Mouse (Mus musculus): ENCODE data around the gene Kpna6. TPM values are rescaled to one million over a fixed set of nuclear protein-coding genes. Genes with fewer than 3 reads are reported as not detected.
A peak's percentile ranks its signal among the peaks of the same experiment; 100 is the strongest.

Gene Kpna6
- polyA plus RNA-seq, 1 experiment from 2014 or later, result 13.1 TPM

DNA sequence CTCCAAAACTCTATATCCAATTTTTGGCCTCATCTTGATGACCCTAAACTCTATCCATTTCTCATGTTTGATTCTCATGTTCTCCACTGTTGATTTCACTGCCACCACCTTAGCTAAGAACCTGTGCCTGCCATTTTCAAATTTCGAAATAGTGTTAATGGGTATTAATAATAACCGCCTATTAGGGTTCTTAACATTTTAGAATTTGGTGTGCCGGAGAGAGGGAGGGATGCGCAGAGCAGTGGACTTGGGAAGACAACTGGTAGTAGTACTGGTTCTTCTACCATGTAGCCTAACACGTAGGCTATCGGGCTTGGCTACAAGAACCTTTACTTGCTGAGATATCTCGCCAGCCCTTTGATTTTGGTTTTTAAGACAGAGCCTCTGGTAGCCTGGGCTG is 24.6 kb upstream of the Kpna6 start:
- ATAC-seq (ENCODE audit: insufficient number of reproducible peaks, low FRiP score, low TSS enrichment, low read depth) (no peak), DNase-seq (ENCODE audit: low spot score) (peak; percentile 27)
- H3K4me3 ChIP-seq (ENCODE audit: low read depth, low read length), result peak overlapping the region; percentile 66
- 88% methylated on average over 7 of the region's 7 CpGs for WGBS
- H3K27me3 ChIP-seq (ENCODE audit: control insufficient read depth, insufficient read depth, low read length), result no peaks in the 10 kb centered on the region
- H3K9me3 ChIP-seq (ENCODE audit: control insufficient read depth, low read length), result no peaks in the 10 kb centered on the region
- peak overlapping the region; percentile 55; the same call in 1 of the 2 replicates for H3K4me2 ChIP-seq (ENCODE audit: low read depth, severe bottlenecking)
- peaks cover 4% of the 10 kb centered on the region for H3K36me3 ChIP-seq (ENCODE audit: control insufficient read depth, insufficient read depth, low read length)
- peak overlapping the region; percentile 87 for H3K27ac ChIP-seq (replicated peaks; ENCODE audit: low read depth, low read length)
- peaks cover 10% of the 10 kb centered on the region for H3K4me1 ChIP-seq (ENCODE audit: control insufficient read depth, insufficient read depth, low read length)
- H3K9ac ChIP-seq (ENCODE audit: low read length), result peak overlapping the region; percentile 81

DNA sequence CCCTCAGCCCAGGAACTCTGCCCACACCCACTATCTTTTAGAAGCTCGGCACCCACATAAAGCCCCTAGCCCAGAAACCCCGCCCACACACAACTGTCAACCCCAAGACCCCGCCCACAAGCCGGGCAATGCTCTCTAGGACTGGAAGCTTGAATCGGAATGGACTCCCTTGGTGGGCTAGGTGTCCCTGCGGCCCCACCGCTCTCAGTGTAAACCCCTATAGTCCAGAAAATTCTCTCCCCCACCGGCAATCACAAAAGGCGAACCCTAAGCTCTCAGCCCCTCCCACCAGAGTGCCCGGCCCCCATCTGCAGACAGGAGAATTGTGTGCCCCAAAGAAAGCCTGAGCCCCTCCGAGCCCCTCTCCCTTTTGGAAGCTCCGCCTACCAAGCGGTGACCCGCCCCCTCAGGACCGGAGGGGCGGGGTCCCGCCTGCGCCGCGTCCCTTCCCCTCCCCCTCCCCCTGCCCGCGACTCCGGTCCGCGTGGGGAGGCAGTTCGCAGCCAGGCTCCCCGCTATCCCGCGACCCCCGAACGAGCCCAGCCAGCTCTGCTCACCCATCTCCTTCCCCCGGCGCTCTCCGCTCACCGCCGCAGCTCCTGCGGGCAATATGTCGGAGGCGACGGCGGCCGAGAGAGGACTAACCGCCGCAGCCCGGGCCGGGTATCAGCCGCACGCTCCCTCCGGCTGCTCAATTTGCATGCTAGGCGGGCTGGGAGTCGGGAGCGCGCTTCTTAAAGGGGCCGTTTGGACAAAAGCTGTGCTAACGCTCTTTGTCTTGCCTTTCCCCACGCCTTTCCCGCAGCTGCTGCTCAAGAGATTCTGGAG is 23.8 kb upstream of the Kpna6 start, which contains the start of gene Tmem39b:
Gene Tmem39b, minus strand, starts transcription at position 681 of the 828 bp plus-strand sequence.
- Histone ChIP-seq H3K4me1 (ENCODE audit: control insufficient read depth, insufficient read depth, low read length) (peaks cover 8% of the 10 kb centered on the region), H3K27ac (replicated peaks; ENCODE audit: low read depth, low read length) (peak within 1 kb of the TSS; percentile 87), H3K27me3 (ENCODE audit: control insufficient read depth, insufficient read depth, low read length) (no peaks in the 10 kb centered on the region), H3K9ac (ENCODE audit: low read length) (peak within 1 kb of the TSS; percentile 81), H3K9me3 (ENCODE audit: control insufficient read depth, low read length) (no peaks in the 10 kb centered on the region), H3K4me3 (ENCODE audit: low read depth, low read length) (peak within 1 kb of the TSS; percentile 66), H3K4me2 (ENCODE audit: low read depth, severe bottlenecking) (peak within 1 kb of the TSS; percentile 55), H3K36me3 (ENCODE audit: control insufficient read depth, insufficient read depth, low read length) (peaks cover 7% of the 10 kb centered on the region)
- ATAC-seq (ENCODE audit: insufficient number of reproducible peaks, low FRiP score, low TSS enrichment, low read depth) (peak; percentile 84), DNase-seq (ENCODE audit: low spot score) (peak; percentile 96)
- under 1% methylated on average over 38 of the region's 57 CpGs for WGBS

DNA sequence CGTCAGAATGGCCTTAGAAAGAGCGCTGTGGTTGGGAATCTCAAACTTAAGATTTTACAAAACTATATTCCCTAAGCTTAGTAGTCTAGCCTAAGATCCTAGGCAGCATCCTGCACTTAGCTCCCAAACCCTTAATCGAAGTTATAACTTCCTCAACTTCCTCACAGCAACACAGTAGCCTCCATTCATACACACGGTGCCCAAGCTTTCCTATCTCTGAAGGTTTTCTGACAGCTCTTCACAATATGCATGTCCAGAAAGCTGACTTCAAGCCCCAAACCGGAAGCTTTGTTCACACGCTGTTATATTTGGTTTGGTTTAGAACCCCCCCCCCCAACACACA is 23.2 kb upstream of the Kpna6 start:
- no peak for DNase-seq (ENCODE audit: low spot score)
- 25% methylated on average over 6 of the region's 6 CpGs for WGBS

DNA sequence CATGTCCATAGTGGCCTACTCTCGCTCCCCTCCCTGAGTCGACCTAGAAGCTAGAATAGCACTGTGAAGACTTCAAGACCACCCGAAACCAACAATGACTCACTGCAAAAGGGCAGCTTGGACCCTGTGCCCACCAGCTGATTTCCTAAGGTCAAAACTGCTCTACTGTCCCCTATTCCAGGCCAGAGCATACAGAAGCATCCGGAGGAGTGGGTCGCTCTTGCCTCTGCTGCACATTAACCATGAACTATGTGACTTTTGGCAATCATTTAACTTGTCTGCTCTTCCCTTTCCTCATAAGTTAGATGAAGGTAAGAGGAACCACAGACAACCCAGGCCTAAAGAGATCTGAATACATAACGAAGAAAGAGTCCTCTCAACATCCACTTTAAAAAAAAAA is 12.0 kb upstream of the Kpna6 start:
- DNase-seq (ENCODE audit: low spot score) (no peak), ATAC-seq (ENCODE audit: insufficient number of reproducible peaks, low FRiP score, low TSS enrichment, low read depth) (no peak)
- peaks cover 14% of the 10 kb centered on the region for H3K36me3 ChIP-seq (ENCODE audit: control insufficient read depth, insufficient read depth, low read length)
- no peak overlapping the region for H3K9ac ChIP-seq (ENCODE audit: low read length)
- H3K4me3 ChIP-seq (ENCODE audit: low read depth, low read length), result no peak overlapping the region
- H3K27me3 ChIP-seq (ENCODE audit: control insufficient read depth, insufficient read depth, low read length), result no peaks in the 10 kb centered on the region
- no peak overlapping the region for H3K4me2 ChIP-seq (ENCODE audit: low read depth, severe bottlenecking)
- H3K9me3 ChIP-seq (ENCODE audit: control insufficient read depth, low read length), result no peaks in the 10 kb centered on the region
- 96% methylated on average over 6 of the region's 6 CpGs for WGBS
- no peaks in the 10 kb centered on the region for H3K4me1 ChIP-seq (ENCODE audit: control insufficient read depth, insufficient read depth, low read length)
- no peak overlapping the region for H3K27ac ChIP-seq (replicated peaks; ENCODE audit: low read depth, low read length)

More for the DNA sequence above, 23.2 kb upstream of the Kpna6 start:
- peaks cover 8% of the 10 kb centered on the region for H3K4me1 ChIP-seq (ENCODE audit: control insufficient read depth, insufficient read depth, low read length)
- H3K36me3 ChIP-seq (ENCODE audit: control insufficient read depth, insufficient read depth, low read length), result peaks cover 10% of the 10 kb centered on the region
- H3K4me3 ChIP-seq (ENCODE audit: low read depth, low read length), result peak overlapping the region; percentile 66
- H3K9ac ChIP-seq (ENCODE audit: low read length), result no peak overlapping the region; the same call in 1 of the 2 replicates
- no peaks in the 10 kb centered on the region for H3K9me3 ChIP-seq (ENCODE audit: control insufficient read depth, low read length)
- H3K27me3 ChIP-seq (ENCODE audit: control insufficient read depth, insufficient read depth, low read length), result no peaks in the 10 kb centered on the region
- no peak overlapping the region for H3K27ac ChIP-seq (replicated peaks; ENCODE audit: low read depth, low read length)
- no peak for ATAC-seq (ENCODE audit: insufficient number of reproducible peaks, low FRiP score, low TSS enrichment, low read depth)
- peak overlapping the region; percentile 55 for H3K4me2 ChIP-seq (ENCODE audit: low read depth, severe bottlenecking)

DNA sequence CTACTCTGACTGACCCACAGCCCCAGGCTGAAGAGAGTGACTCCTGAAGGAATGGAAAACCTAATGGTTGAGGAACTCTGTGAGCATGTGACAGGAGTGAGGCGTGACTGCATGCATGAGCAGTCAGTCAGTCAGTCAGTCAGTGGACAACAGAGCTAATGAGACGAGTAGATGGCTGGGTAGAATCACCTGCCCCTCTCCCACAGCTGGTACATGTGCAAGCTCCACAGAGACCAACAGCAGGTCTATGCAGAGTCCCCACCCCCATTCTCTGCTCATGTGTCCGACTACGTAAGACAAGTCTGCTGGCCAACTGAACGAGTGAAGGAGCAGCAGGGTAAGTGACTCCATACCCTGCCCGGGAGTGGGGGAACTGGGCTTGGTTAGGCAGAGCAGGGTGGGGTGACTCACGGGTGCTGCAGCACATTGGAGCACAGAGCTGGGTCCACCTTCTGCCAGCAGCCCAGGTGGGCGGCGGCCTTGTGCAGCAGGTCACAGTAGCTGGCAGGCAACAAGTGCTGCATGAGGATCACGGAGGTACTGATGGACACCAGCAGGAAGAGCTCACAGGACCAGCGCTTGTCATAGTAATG is 11.4 kb upstream of the Kpna6 start:
- ATAC-seq (ENCODE audit: insufficient number of reproducible peaks, low FRiP score, low TSS enrichment, low read depth) (no peak), DNase-seq (ENCODE audit: low spot score) (no peak)
- Histone ChIP-seq H3K9me3 (ENCODE audit: control insufficient read depth, low read length) (no peaks in the 10 kb centered on the region), H3K9ac (ENCODE audit: low read length) (no peak overlapping the region), H3K36me3 (ENCODE audit: control insufficient read depth, insufficient read depth, low read length) (peaks cover 12% of the 10 kb centered on the region), H3K4me3 (ENCODE audit: low read depth, low read length) (no peak overlapping the region), H3K27me3 (ENCODE audit: control insufficient read depth, insufficient read depth, low read length) (no peaks in the 10 kb centered on the region), H3K27ac (replicated peaks; ENCODE audit: low read depth, low read length) (no peak overlapping the region), H3K4me1 (ENCODE audit: control insufficient read depth, insufficient read depth, low read length) (no peaks in the 10 kb centered on the region), H3K4me2 (ENCODE audit: low read depth, severe bottlenecking) (no peak overlapping the region)
- 93% methylated on average over 11 of the region's 11 CpGs for WGBS

DNA sequence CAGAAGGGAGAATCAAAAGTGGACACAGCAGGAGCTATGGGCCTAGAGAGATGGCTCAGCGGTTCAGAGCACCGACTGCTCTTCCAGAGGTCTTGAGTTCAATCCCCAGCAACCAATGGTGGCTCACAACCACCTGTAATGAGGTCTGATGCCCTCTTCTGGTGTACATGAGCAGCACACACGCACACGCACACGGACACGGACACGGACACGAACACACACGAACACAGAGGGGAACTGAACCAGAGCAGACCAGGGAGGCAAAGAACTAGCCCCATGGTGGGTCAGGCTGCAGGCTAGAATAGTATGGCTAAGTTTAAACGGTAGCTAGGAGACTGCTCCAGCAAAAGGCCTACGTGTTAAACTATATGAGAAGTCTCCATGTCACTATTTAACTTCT is 9.3 kb upstream of the Kpna6 start:
- 94% methylated on average over 11 of the region's 11 CpGs for WGBS
- ATAC-seq (ENCODE audit: insufficient number of reproducible peaks, low FRiP score, low TSS enrichment, low read depth), result no peak
- no peaks in the 10 kb centered on the region for H3K9me3 ChIP-seq (ENCODE audit: control insufficient read depth, low read length)
- no peak overlapping the region for H3K4me3 ChIP-seq (ENCODE audit: low read depth, low read length)
- no peak overlapping the region for H3K9ac ChIP-seq (ENCODE audit: low read length)
- peaks cover 13% of the 10 kb centered on the region for H3K36me3 ChIP-seq (ENCODE audit: control insufficient read depth, insufficient read depth, low read length)
- no peak for DNase-seq (ENCODE audit: low spot score)
- H3K27me3 ChIP-seq (ENCODE audit: control insufficient read depth, insufficient read depth, low read length), result no peaks in the 10 kb centered on the region
- no peaks in the 10 kb centered on the region for H3K4me1 ChIP-seq (ENCODE audit: control insufficient read depth, insufficient read depth, low read length)
- H3K4me2 ChIP-seq (ENCODE audit: low read depth, severe bottlenecking), result no peak overlapping the region
- H3K27ac ChIP-seq (replicated peaks; ENCODE audit: low read depth, low read length), result no peak overlapping the region

DNA sequence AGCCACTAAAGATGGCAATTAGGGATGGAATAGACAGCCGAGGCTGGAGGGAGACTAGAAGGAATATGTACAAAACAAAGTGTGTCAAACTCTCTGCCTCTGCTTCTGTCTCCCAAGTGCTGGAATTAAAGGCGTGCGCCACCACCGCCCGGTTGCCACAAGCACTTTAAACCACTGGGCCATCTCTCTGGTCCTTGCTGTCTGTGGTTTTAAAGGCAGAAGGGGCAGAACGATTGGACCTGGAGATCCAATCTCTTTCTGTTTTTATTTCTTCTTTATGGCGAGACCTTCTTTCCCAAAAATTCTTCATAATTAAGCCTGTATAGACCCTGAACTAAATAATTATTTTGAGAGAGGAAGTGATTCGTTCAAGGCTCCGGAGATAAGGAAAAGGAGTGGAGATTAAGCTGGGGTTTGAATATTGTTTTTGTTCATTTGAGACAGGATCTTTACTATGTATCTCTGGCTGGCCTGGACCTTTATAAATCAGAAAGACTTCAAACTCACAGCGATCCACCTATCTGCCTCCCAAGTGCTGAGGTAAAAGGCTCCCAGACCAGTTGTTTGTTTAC is 397 bp upstream of the Kpna6 start:
- Histone ChIP-seq H3K27me3 (ENCODE audit: control insufficient read depth, insufficient read depth, low read length) (no peaks in the 10 kb centered on the region), H3K4me3 (ENCODE audit: low read depth, low read length) (peak overlapping the region; percentile 93), H3K4me2 (ENCODE audit: low read depth, severe bottlenecking) (peak overlapping the region; percentile 64), H3K36me3 (ENCODE audit: control insufficient read depth, insufficient read depth, low read length) (no peaks in the 10 kb centered on the region; the same call in 1 of the 2 replicates), H3K27ac (replicated peaks; ENCODE audit: low read depth, low read length) (no peak overlapping the region), H3K9me3 (ENCODE audit: control insufficient read depth, low read length) (no peaks in the 10 kb centered on the region), H3K9ac (ENCODE audit: low read length) (peak overlapping the region; percentile 85; the same call in 1 of the 2 replicates), H3K4me1 (ENCODE audit: control insufficient read depth, insufficient read depth, low read length) (peaks cover 4% of the 10 kb centered on the region; the same call in 1 of the 2 replicates)
- WGBS, result 10% methylated on average over 10 of the region's 10 CpGs
- ATAC-seq (ENCODE audit: insufficient number of reproducible peaks, low FRiP score, low TSS enrichment, low read depth), result no peak
- DNase-seq (ENCODE audit: low spot score), result no peak

DNA sequence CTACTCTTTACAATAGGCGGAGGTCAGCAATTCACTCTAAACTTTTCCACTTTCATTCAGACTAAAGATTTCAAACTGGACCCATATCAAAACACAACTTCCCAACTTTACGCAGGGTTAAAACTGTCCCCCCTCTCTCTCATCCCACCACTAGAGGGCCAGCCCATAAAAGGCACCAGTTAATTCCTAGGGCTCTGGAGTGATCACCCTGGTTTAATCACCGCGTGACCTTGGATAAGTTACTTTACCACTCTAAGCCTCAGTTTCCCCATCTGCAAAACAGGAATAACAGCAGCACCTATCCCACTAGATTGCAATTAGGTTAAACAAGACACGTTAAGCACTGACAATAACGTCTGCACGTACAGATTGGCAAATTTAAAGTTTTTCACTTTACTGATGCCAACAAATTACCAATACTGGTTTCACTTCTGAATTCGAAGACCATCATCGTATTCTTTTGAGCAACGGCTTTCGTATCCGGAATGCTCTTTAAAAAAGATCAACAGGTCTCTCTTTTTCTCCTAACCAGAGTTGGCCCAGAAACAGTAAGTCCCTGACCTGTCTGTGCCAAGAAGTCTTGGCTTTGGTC is 980 bp downstream of the Kpna6 start:
- H3K36me3 ChIP-seq (ENCODE audit: control insufficient read depth, insufficient read depth, low read length), result no peaks in the 10 kb centered on the region; the same call in 1 of the 2 replicates
- peak overlapping the region; percentile 93 for H3K4me3 ChIP-seq (ENCODE audit: low read depth, low read length)
- H3K27me3 ChIP-seq (ENCODE audit: control insufficient read depth, insufficient read depth, low read length), result no peaks in the 10 kb centered on the region
- DNase-seq (ENCODE audit: low spot score), result peak; percentile 64
- ATAC-seq (ENCODE audit: insufficient number of reproducible peaks, low FRiP score, low TSS enrichment, low read depth), result no peak
- peaks cover 4% of the 10 kb centered on the region; the same call in 1 of the 2 replicates for H3K4me1 ChIP-seq (ENCODE audit: control insufficient read depth, insufficient read depth, low read length)
- 9% methylated on average over 12 of the region's 12 CpGs for WGBS
- H3K9me3 ChIP-seq (ENCODE audit: control insufficient read depth, low read length), result no peaks in the 10 kb centered on the region
- peak overlapping the region; percentile 85; the same call in 1 of the 2 replicates for H3K27ac ChIP-seq (replicated peaks; ENCODE audit: low read depth, low read length)
- peak overlapping the region; percentile 85 for H3K9ac ChIP-seq (ENCODE audit: low read length)
- peak overlapping the region; percentile 64 for H3K4me2 ChIP-seq (ENCODE audit: low read depth, severe bottlenecking)

Measured in limb, embryonic 11.5 days (tissue).